Mouse (Mus musculus): ENCODE results near the gene Gm27029. TPM values are rescaled to one million over a fixed set of nuclear protein-coding genes. Genes with fewer than 3 reads are reported as not detected.
"Not testable (repeated sequence)": the region's sequence is repeated elsewhere in the genome, so short reads cannot be mapped to it uniquely, and the experiment has no call there.

Gene Gm27029
- polyA plus RNA-seq, 1 experiment: 3.1 TPM

- TF ChIP-seq POLR2A (IDR thresholded peaks at IDR 0.05; ENCODE audit: borderline replicate concordance, insufficient read depth, low read length): no peak
- TF ChIP-seq CTCF (IDR thresholded peaks at IDR 0.05; ENCODE audit: borderline replicate concordance, insufficient read depth, low read depth, low read length): no peak
- Histone ChIP-seq H3K27ac (ENCODE audit: insufficient read depth, low read length) (0 out of 2 replicates have a peak overlapping the region, but pooled peaks have one; percentile 11), H3K4me1 (ENCODE audit: control insufficient read depth, insufficient read depth, low read length) (no peaks in the 10 kb centered on the region; the same call in 1 of the 2 replicates), H3K4me3 (replicated peaks; ENCODE audit: insufficient read depth, low read depth, low read length) (peak overlapping the region; percentile 84), H3K27me3 (ENCODE audit: control insufficient read depth, insufficient read depth, low read length) (no peaks in the 10 kb centered on the region)
- WGBS: 1% methylated on average over 24 of the region's 31 CpGs
- peak in 1 of 2 experiments; percentile 54 for DNase-seq
Observed at GRCm38 (mm10) chr11:101468263-101468688, 43.7 kb upstream of the Gm27029 start.

- Histone ChIP-seq H3K27ac (ENCODE audit: insufficient read depth, low read length) (no peak overlapping the region), H3K4me1 (ENCODE audit: control insufficient read depth, insufficient read depth, low read length) (no peaks in the 10 kb centered on the region; the same call in 1 of the 2 replicates)
- WGBS: under 1% methylated on average over 49 of the region's 54 CpGs
Observed at GRCm38 (mm10) chr11:101467477-101468262, 43.1 kb upstream of the Gm27029 start.

GRCm38 (mm10) chr11:101466552-101466950, 42.0 kb upstream of the Gm27029 start:
- DNase-seq; H3K4me3 ChIP-seq (replicated peaks; ENCODE audit: insufficient read depth, low read depth, low read length); H3K27me3 ChIP-seq (ENCODE audit: control insufficient read depth, insufficient read depth, low read length); H3K4me1 ChIP-seq (ENCODE audit: control insufficient read depth, insufficient read depth, low read length); H3K27ac ChIP-seq (ENCODE audit: insufficient read depth, low read length): not testable (repeated sequence)
- 44% methylated on average over 5 of the region's 5 CpGs for WGBS

More at GRCm38 (mm10) chr11:101467477-101468262, 43.1 kb upstream of the Gm27029 start:
- Histone ChIP-seq H3K4me3 (replicated peaks; ENCODE audit: insufficient read depth, low read depth, low read length) (peak overlapping the region; percentile 84), H3K27me3 (ENCODE audit: control insufficient read depth, insufficient read depth, low read length) (no peaks in the 10 kb centered on the region)
- TF ChIP-seq CTCF (IDR thresholded peaks at IDR 0.05; ENCODE audit: borderline replicate concordance, insufficient read depth, low read depth, low read length) (0 out of 2 replicates have a peak, but pooled peaks have one; percentile 20), POLR2A (IDR thresholded peaks at IDR 0.05; ENCODE audit: borderline replicate concordance, insufficient read depth, low read length) (no peak)
- peak; percentile 62 to 74 for DNase-seq

- Histone ChIP-seq H3K27me3 (ENCODE audit: control insufficient read depth, insufficient read depth, low read length) (no peaks in the 10 kb centered on the region), H3K27ac (ENCODE audit: insufficient read depth, low read length) (no peak within 1 kb of the TSS), H3K4me1 (ENCODE audit: control insufficient read depth, insufficient read depth, low read length) (no peaks in the 10 kb centered on the region), H3K4me3 (replicated peaks; ENCODE audit: insufficient read depth, low read depth, low read length) (peak within 1 kb of the TSS; percentile 71)
- no peak for TF ChIP-seq POLR2A (IDR thresholded peaks at IDR 0.05; ENCODE audit: borderline replicate concordance, insufficient read depth, low read length)
- TF ChIP-seq CTCF (IDR thresholded peaks at IDR 0.05; ENCODE audit: borderline replicate concordance, insufficient read depth, low read depth, low read length): no peak
- DNase-seq: peak; percentile 60 to 66
- WGBS: 1% methylated on average over 60 of the region's 60 CpGs
Observed at GRCm38 (mm10) chr11:101465869-101466551, 41.4 kb upstream of the Gm27029 start, which contains the start of gene Vat1. Vat1 (minus strand) TSS chr11:101466230.

- WGBS: 3% methylated on average over 51 of the region's 51 CpGs
- Histone ChIP-seq H3K4me3 (replicated peaks; ENCODE audit: insufficient read depth, low read depth, low read length) (peak overlapping the region; percentile 71), H3K27me3 (ENCODE audit: control insufficient read depth, insufficient read depth, low read length) (no peaks in the 10 kb centered on the region), H3K4me1 (ENCODE audit: control insufficient read depth, insufficient read depth, low read length) (no peaks in the 10 kb centered on the region), H3K27ac (ENCODE audit: insufficient read depth, low read length) (0 out of 2 replicates have a peak overlapping the region, but pooled peaks have one; percentile 24)
- DNase-seq: peak in 1 of 2 experiments; percentile 33
- no peak for TF ChIP-seq CTCF (IDR thresholded peaks at IDR 0.05; ENCODE audit: borderline replicate concordance, insufficient read depth, low read depth, low read length)
- TF ChIP-seq POLR2A (IDR thresholded peaks at IDR 0.05; ENCODE audit: borderline replicate concordance, insufficient read depth, low read length): no peak
Observed at GRCm38 (mm10) chr11:101465101-101465868, 40.7 kb upstream of the Gm27029 start.

- Histone ChIP-seq H3K27ac (ENCODE audit: insufficient read depth, low read length) (0 out of 2 replicates have a peak within 1 kb of the TSS, but pooled peaks have one; percentile 24), H3K4me1 (ENCODE audit: control insufficient read depth, insufficient read depth, low read length) (no peaks in the 10 kb centered on the region), H3K27me3 (ENCODE audit: control insufficient read depth, insufficient read depth, low read length) (no peaks in the 10 kb centered on the region), H3K4me3 (replicated peaks; ENCODE audit: insufficient read depth, low read depth, low read length) (peak within 1 kb of the TSS; percentile 71)
- 33% methylated on average over 12 of the region's 12 CpGs for WGBS
- TF ChIP-seq POLR2A (IDR thresholded peaks at IDR 0.05; ENCODE audit: borderline replicate concordance, insufficient read depth, low read length) (no peak), CTCF (IDR thresholded peaks at IDR 0.05; ENCODE audit: borderline replicate concordance, insufficient read depth, low read depth, low read length) (no peak)
- no peak for DNase-seq
Observed at GRCm38 (mm10) chr11:101464211-101465100, 39.9 kb upstream of the Gm27029 start, which contains the start of gene Rnd2. Rnd2 (plus strand) TSS chr11:101464999.

Measured in cerebellum, adult 2 months (tissue).